Mouse (Mus musculus): Measurements from ENCODE around the gene Tmem160. TPM values are rescaled to one million over a fixed set of nuclear protein-coding genes. Genes with fewer than 3 reads are reported as not detected.
A peak's percentile ranks its signal among the peaks of the same experiment; 100 is the strongest.

The Tmem160 gene
- polyA plus RNA-seq, 1 experiment from 2014 or later: 51.4 TPM

DNA sequence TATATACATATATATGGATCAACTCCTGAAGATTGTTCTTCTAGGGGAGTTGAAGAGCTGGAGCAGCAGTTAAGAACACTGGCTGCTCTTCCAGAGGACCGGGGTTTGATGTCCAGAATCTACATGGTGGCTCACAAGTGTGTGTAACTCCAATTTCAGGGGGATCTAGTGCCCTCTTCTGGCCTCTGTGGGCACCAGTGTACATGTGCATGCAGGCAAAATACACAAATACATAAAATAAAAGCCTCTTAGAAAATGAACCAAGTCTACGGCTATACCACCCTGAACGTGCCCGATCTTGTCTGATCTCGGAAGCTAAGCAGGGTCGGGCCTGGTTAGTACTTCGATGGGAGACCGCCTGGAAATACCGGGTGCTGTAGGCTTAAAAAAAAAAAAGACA, 19.0 kb downstream of the Tmem160 start:
- Histone ChIP-seq H3K4me3 (ENCODE audit: low read depth, low read length) (no peak overlapping the region), H3K27ac (ENCODE audit: low read depth, low read length) (no peak overlapping the region)
- no peak for DNase-seq (ENCODE audit: low spot score)

DNA sequence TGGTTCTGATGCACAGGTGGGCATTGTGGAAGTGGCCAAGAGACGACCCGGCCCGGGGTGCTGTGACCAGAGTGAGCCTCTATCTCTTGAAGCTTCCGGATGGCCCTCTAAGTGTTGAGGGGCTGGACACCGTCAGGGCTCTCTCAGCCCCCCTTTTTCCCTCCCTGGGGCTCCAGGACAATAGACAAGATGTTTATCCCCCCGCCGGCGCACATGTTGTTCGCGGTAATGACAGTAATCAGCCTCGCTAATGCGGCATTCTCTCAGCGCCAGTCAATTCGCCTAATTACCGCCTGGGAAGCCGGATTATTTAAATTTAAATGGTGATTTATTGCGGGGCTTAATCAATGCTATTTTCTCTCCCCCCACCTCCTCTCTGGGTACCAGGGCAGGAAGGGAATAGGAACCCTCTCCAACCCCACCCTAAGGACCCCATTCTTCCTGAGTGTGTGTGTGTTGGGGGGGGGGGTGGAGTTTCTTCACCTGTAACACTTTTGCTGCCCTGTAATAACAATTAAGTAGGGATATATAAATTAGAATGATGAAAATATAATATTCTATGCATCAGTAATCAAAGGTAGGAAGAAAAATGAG, 19.6 kb downstream of the Tmem160 start:
- no peak overlapping the region for H3K4me2 ChIP-seq (replicated peaks; ENCODE audit: low read depth, low read length)
- ATAC-seq (ENCODE audit: low FRiP score): no peak
- H3K36me3 ChIP-seq (ENCODE audit: control insufficient read depth, insufficient read depth, low read length): no peaks in the 10 kb centered on the region
- peaks cover 57% of the 10 kb centered on the region for H3K27me3 ChIP-seq (ENCODE audit: control insufficient read depth, insufficient read depth, low read length)
- H3K9ac ChIP-seq (ENCODE audit: low read depth, low read length): no peak overlapping the region
- H3K4me3 ChIP-seq (ENCODE audit: low read depth, low read length): no peak overlapping the region
- no peak for DNase-seq (ENCODE audit: low spot score)
- H3K9me3 ChIP-seq (ENCODE audit: control insufficient read depth, low read length): no peaks in the 10 kb centered on the region
- 8% methylated on average over 17 of the region's 17 CpGs for WGBS
- no peak overlapping the region for H3K27ac ChIP-seq (ENCODE audit: low read depth, low read length)
- peaks cover 4% of the 10 kb centered on the region; the same call in 1 of the 2 replicates for H3K4me1 ChIP-seq (replicated peaks; ENCODE audit: control insufficient read depth, insufficient read depth, low read length)

More for the DNA sequence above, 19.0 kb downstream of the Tmem160 start:
- H3K4me1 ChIP-seq (replicated peaks; ENCODE audit: control insufficient read depth, insufficient read depth, low read length): peaks cover 4% of the 10 kb centered on the region; the same call in 1 of the 2 replicates
- WGBS: 45% methylated on average over 9 of the region's 9 CpGs
- ATAC-seq (ENCODE audit: low FRiP score): no peak
- no peaks in the 10 kb centered on the region for H3K9me3 ChIP-seq (ENCODE audit: control insufficient read depth, low read length)
- no peak overlapping the region for H3K4me2 ChIP-seq (replicated peaks; ENCODE audit: low read depth, low read length)
- H3K36me3 ChIP-seq (ENCODE audit: control insufficient read depth, insufficient read depth, low read length): no peaks in the 10 kb centered on the region
- H3K9ac ChIP-seq (ENCODE audit: low read depth, low read length): no peak overlapping the region
- peaks cover 50% of the 10 kb centered on the region for H3K27me3 ChIP-seq (ENCODE audit: control insufficient read depth, insufficient read depth, low read length)

GRCm38 (mm10) chr7:16473847-16474246, 21.3 kb downstream of the Tmem160 start:
- no peak overlapping the region for H3K4me2 ChIP-seq (replicated peaks; ENCODE audit: low read depth, low read length)
- no peak overlapping the region for H3K4me3 ChIP-seq (ENCODE audit: low read depth, low read length)
- WGBS: 63% methylated on average over 8 of the region's 8 CpGs
- no peak overlapping the region for H3K9ac ChIP-seq (ENCODE audit: low read depth, low read length)
- H3K36me3 ChIP-seq (ENCODE audit: control insufficient read depth, insufficient read depth, low read length): no peaks in the 10 kb centered on the region
- peaks cover 61% of the 10 kb centered on the region for H3K27me3 ChIP-seq (ENCODE audit: control insufficient read depth, insufficient read depth, low read length)
- no peak for DNase-seq (ENCODE audit: low spot score)
- H3K4me1 ChIP-seq (replicated peaks; ENCODE audit: control insufficient read depth, insufficient read depth, low read length): peaks cover 4% of the 10 kb centered on the region; the same call in 1 of the 2 replicates
- H3K27ac ChIP-seq (ENCODE audit: low read depth, low read length): no peak overlapping the region
- H3K9me3 ChIP-seq (ENCODE audit: control insufficient read depth, low read length): no peaks in the 10 kb centered on the region
- ATAC-seq (ENCODE audit: low FRiP score): no peak

GRCm38 (mm10) chr7:16474445-16474844, 21.9 kb downstream of the Tmem160 start:
- no peak overlapping the region for H3K9ac ChIP-seq (ENCODE audit: low read depth, low read length)
- H3K4me2 ChIP-seq (replicated peaks; ENCODE audit: low read depth, low read length): peak overlapping the region; percentile 11; the same call in 1 of the 2 replicates
- no peaks in the 10 kb centered on the region for H3K36me3 ChIP-seq (ENCODE audit: control insufficient read depth, insufficient read depth, low read length)
- DNase-seq (ENCODE audit: low spot score) (no peak), ATAC-seq (ENCODE audit: low FRiP score) (no peak)
- H3K9me3 ChIP-seq (ENCODE audit: control insufficient read depth, low read length): no peaks in the 10 kb centered on the region
- H3K27me3 ChIP-seq (ENCODE audit: control insufficient read depth, insufficient read depth, low read length): peaks cover 61% of the 10 kb centered on the region
- 4% methylated on average over 33 of the region's 33 CpGs for WGBS
- H3K27ac ChIP-seq (ENCODE audit: low read depth, low read length): no peak overlapping the region
- no peak overlapping the region for H3K4me3 ChIP-seq (ENCODE audit: low read depth, low read length)
- H3K4me1 ChIP-seq (replicated peaks; ENCODE audit: control insufficient read depth, insufficient read depth, low read length): peaks cover 4% of the 10 kb centered on the region; the same call in 1 of the 2 replicates

GRCm38 (mm10) chr7:16475321-16475720, 22.7 kb downstream of the Tmem160 start:
- no peak overlapping the region for H3K9ac ChIP-seq (ENCODE audit: low read depth, low read length)
- H3K9me3 ChIP-seq (ENCODE audit: control insufficient read depth, low read length): no peaks in the 10 kb centered on the region
- no peaks in the 10 kb centered on the region for H3K36me3 ChIP-seq (ENCODE audit: control insufficient read depth, insufficient read depth, low read length)
- DNase-seq (ENCODE audit: low spot score) (no peak), ATAC-seq (ENCODE audit: low FRiP score) (no peak)
- H3K27me3 ChIP-seq (ENCODE audit: control insufficient read depth, insufficient read depth, low read length): peaks cover 61% of the 10 kb centered on the region
- peak overlapping the region; percentile 9; the same call in 1 of the 2 replicates for H3K4me3 ChIP-seq (ENCODE audit: low read depth, low read length)
- peaks cover 4% of the 10 kb centered on the region; the same call in 1 of the 2 replicates for H3K4me1 ChIP-seq (replicated peaks; ENCODE audit: control insufficient read depth, insufficient read depth, low read length)
- WGBS: 6% methylated on average over 23 of the region's 23 CpGs
- no peak overlapping the region; the same call in 1 of the 2 replicates for H3K4me2 ChIP-seq (replicated peaks; ENCODE audit: low read depth, low read length)
- H3K27ac ChIP-seq (ENCODE audit: low read depth, low read length): no peak overlapping the region

GRCm38 (mm10) chr7:16475764-16476599, 23.4 kb downstream of the Tmem160 start:
- H3K27ac ChIP-seq (ENCODE audit: low read depth, low read length): no peak overlapping the region
- H3K27me3 ChIP-seq (ENCODE audit: control insufficient read depth, insufficient read depth, low read length): peaks cover 61% of the 10 kb centered on the region
- WGBS: 2% methylated on average over 38 of the region's 59 CpGs
- H3K36me3 ChIP-seq (ENCODE audit: control insufficient read depth, insufficient read depth, low read length): no peaks in the 10 kb centered on the region
- DNase-seq (ENCODE audit: low spot score) (no peak), ATAC-seq (ENCODE audit: low FRiP score) (peak; percentile 38; the same call in 1 of the 2 replicates)
- peak overlapping the region; percentile 52 for H3K4me2 ChIP-seq (replicated peaks; ENCODE audit: low read depth, low read length)
- no peaks in the 10 kb centered on the region for H3K9me3 ChIP-seq (ENCODE audit: control insufficient read depth, low read length)
- H3K9ac ChIP-seq (ENCODE audit: low read depth, low read length): no peak overlapping the region
- H3K4me3 ChIP-seq (ENCODE audit: low read depth, low read length): peak overlapping the region; percentile 28
- H3K4me1 ChIP-seq (replicated peaks; ENCODE audit: control insufficient read depth, insufficient read depth, low read length): peaks cover 4% of the 10 kb centered on the region; the same call in 1 of the 2 replicates

- H3K27me3 ChIP-seq (ENCODE audit: control insufficient read depth, insufficient read depth, low read length): peaks cover 57% of the 10 kb centered on the region
- H3K4me3 ChIP-seq (ENCODE audit: low read depth, low read length): peak overlapping the region; percentile 28
- peak; percentile 58 for DNase-seq (ENCODE audit: low spot score)
- H3K27ac ChIP-seq (ENCODE audit: low read depth, low read length): no peak overlapping the region
- peaks cover 4% of the 10 kb centered on the region; the same call in 1 of the 2 replicates for H3K4me1 ChIP-seq (replicated peaks; ENCODE audit: control insufficient read depth, insufficient read depth, low read length)
- ATAC-seq (ENCODE audit: low FRiP score): no peak
- peak overlapping the region; percentile 52 for H3K4me2 ChIP-seq (replicated peaks; ENCODE audit: low read depth, low read length)
- H3K9ac ChIP-seq (ENCODE audit: low read depth, low read length): no peak overlapping the region
- no peaks in the 10 kb centered on the region for H3K36me3 ChIP-seq (ENCODE audit: control insufficient read depth, insufficient read depth, low read length)
- 2% methylated on average over 34 of the region's 34 CpGs for WGBS
- no peaks in the 10 kb centered on the region for H3K9me3 ChIP-seq (ENCODE audit: control insufficient read depth, low read length)
Observed at GRCm38 (mm10) chr7:16476600-16476989, 24.0 kb downstream of the Tmem160 start.

DNA sequence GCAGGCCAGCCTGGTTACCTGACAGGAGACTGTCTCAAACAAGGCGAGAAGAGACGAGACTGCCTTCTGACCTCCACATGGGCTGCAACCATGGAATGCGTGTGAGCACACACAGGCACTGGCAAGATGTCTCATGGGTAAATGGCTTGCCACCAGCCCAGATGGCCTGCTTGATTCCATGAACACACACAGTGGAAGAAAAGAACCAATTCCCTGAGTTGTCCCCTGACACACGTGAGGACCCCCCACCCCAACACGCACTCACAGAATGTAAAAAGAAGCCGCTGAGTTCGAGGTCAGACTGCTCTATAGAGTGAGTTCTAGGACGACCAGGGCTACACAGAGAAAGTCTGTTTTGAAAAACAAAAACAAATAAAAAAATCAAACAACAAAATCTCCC, 25.0 kb downstream of the Tmem160 start, which contains the start of gene Npas1:
TSS of gene Npas1 (minus strand) at position 101 of the 400 bp plus-strand sequence.
- 84% methylated on average over 8 of the region's 8 CpGs for WGBS
- H3K9ac ChIP-seq (ENCODE audit: low read depth, low read length): no peak within 1 kb of the TSS

More for the DNA sequence above, 25.0 kb downstream of the Tmem160 start, which contains the start of gene Npas1:
- Histone ChIP-seq H3K4me1 (replicated peaks; ENCODE audit: control insufficient read depth, insufficient read depth, low read length) (peaks cover 4% of the 10 kb centered on the region; the same call in 1 of the 2 replicates), H3K27me3 (ENCODE audit: control insufficient read depth, insufficient read depth, low read length) (peaks cover 50% of the 10 kb centered on the region), H3K36me3 (ENCODE audit: control insufficient read depth, insufficient read depth, low read length) (no peaks in the 10 kb centered on the region), H3K4me3 (ENCODE audit: low read depth, low read length) (peak within 1 kb of the TSS; percentile 28), H3K9me3 (ENCODE audit: control insufficient read depth, low read length) (no peaks in the 10 kb centered on the region), H3K4me2 (replicated peaks; ENCODE audit: low read depth, low read length) (peak within 1 kb of the TSS; percentile 52), H3K27ac (ENCODE audit: low read depth, low read length) (no peak within 1 kb of the TSS)
- no peak for DNase-seq (ENCODE audit: low spot score)
- no peak for ATAC-seq (ENCODE audit: low FRiP score)

All from hindbrain, embryonic 11.5 days (tissue).